Mouse (Mus musculus) ovary, postnatal 14 days (tissue): ENCODE data around the gene Tmtc4.

Experiments
- DNase-seq: peaks from one replicate; pipeline ENCODE4 v3.0.0; 2022; ENCODE audit warnings: low spot score

Gene Tmtc4

GRCm38 (mm10) chr14:122902136-122902535, 81.7 kb downstream of the Tmtc4 start:
- DNase-seq = no peak

GRCm38 (mm10) chr14:122901715-122902114, 82.1 kb downstream of the Tmtc4 start:
- DNase-seq = no peak

GRCm38 (mm10) chr14:122901177-122901576, 82.7 kb downstream of the Tmtc4 start:
- no peak for DNase-seq

- DNase-seq = no peak
Measured at GRCm38 (mm10) chr14:122900679-122901078, 83.2 kb downstream of the Tmtc4 start.

GRCm38 (mm10) chr14:122898550-122898949, 85.3 kb downstream of the Tmtc4 start:
- no peak for DNase-seq

GRCm38 (mm10) chr14:122896106-122896505, 87.7 kb downstream of the Tmtc4 start:
- no peak for DNase-seq

- no peak for DNase-seq
Measured at GRCm38 (mm10) chr14:122891470-122891968, 92.3 kb downstream of the Tmtc4 start.

GRCm38 (mm10) chr14:122888480-122888872, 95.4 kb downstream of the Tmtc4 start:
- no peak for DNase-seq

- no peak for DNase-seq
Measured at GRCm38 (mm10) chr14:122887702-122888479, 95.9 kb downstream of the Tmtc4 start.

- DNase-seq = no peak
Measured at GRCm38 (mm10) chr14:122887278-122887677, 96.6 kb downstream of the Tmtc4 start.

GRCm38 (mm10) chr14:122885893-122886292, 97.9 kb downstream of the Tmtc4 start:
- no peak for DNase-seq

- DNase-seq = no peak
Measured at GRCm38 (mm10) chr14:122883821-122884584, 99.8 kb downstream of the Tmtc4 start.

- DNase-seq = no peak
Measured at GRCm38 (mm10) chr14:122883410-122883806, 100.4 kb downstream of the Tmtc4 start.

- no peak for DNase-seq
Measured at GRCm38 (mm10) chr14:122882795-122883409, 100.9 kb downstream of the Tmtc4 start.

- DNase-seq = no peak
Measured at GRCm38 (mm10) chr14:122882201-122882639, 101.6 kb downstream of the Tmtc4 start.

GRCm38 (mm10) chr14:122881699-122882098, 102.1 kb downstream of the Tmtc4 start:
- DNase-seq = no peak

- DNase-seq = no peak
Measured at GRCm38 (mm10) chr14:122880291-122880690, 103.5 kb downstream of the Tmtc4 start.

- DNase-seq = no peak
Measured at GRCm38 (mm10) chr14:122877787-122878186, 106.0 kb downstream of the Tmtc4 start.

GRCm38 (mm10) chr14:122876723-122877122, 107.1 kb downstream of the Tmtc4 start:
- no peak for DNase-seq

GRCm38 (mm10) chr14:122876163-122876562, 107.7 kb downstream of the Tmtc4 start:
- peak; percentile 67 for DNase-seq

- no peak for DNase-seq
Measured at GRCm38 (mm10) chr14:122875636-122876035, 108.2 kb downstream of the Tmtc4 start.

- no peak for DNase-seq
Measured at GRCm38 (mm10) chr14:122875056-122875455, 108.8 kb downstream of the Tmtc4 start.

GRCm38 (mm10) chr14:122872612-122873011, 111.2 kb downstream of the Tmtc4 start:
- DNase-seq = no peak
